Mouse (Mus musculus): ENCODE measurements around the gene Anapc7. TPM values are rescaled to one million over a fixed set of nuclear protein-coding genes. Genes with fewer than 3 reads are reported as not detected.
A peak's percentile ranks its signal among the peaks of the same experiment; 100 is the strongest.
"Not testable (repeated sequence)": the region's sequence is repeated elsewhere in the genome, so short reads cannot be mapped to it uniquely, and the experiment has no call there.

The Anapc7 gene
- total RNA-seq, 2 experiments from 2014 or later: 27.6 to 28.1 TPM

DNA sequence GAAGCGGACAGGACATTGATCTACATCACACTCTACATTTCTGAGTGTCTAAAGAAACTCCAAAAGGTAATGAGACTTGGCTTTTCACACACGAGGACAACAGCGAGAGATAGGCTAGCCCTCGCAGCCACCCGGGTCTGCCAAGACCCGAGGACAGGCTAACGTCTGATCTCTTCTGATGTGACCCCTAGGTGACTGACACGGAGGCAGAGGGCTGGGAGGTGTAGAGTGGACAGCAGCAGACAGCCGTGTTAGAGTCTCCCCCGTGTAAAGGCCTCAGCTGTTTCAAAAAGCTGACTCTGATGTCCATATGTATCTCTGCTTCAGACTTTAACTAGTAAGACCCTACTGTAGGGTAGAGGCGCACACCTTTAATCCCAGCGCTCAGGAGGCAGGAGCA, 18.1 kb upstream of the Anapc7 start:
- DNase-seq (ENCODE audit: extremely low spot score in 1 of 2, low spot score in 1 of 2): no peak

DNA sequence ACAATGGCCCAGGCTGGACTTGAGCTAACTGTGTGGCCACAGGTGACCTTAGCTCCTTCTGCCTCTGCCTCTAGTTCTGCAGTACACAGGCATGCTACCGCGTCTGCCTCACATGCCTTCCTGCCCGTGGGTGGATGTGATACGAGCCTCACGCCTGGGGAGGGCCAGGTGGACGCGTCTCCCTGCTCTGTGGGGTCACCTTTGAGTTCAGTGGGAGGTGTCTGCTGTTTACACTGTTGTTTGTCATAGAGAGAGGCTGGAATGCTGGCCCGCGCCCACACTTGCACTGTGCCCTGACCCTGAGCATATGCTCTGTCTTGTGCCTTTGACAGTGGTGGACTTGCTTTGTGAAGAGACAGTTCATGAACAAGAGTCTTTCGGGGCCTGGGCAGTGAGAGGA, 16.0 kb upstream of the Anapc7 start:
- no peak for DNase-seq (ENCODE audit: extremely low spot score in 1 of 2, low spot score in 1 of 2)

DNA sequence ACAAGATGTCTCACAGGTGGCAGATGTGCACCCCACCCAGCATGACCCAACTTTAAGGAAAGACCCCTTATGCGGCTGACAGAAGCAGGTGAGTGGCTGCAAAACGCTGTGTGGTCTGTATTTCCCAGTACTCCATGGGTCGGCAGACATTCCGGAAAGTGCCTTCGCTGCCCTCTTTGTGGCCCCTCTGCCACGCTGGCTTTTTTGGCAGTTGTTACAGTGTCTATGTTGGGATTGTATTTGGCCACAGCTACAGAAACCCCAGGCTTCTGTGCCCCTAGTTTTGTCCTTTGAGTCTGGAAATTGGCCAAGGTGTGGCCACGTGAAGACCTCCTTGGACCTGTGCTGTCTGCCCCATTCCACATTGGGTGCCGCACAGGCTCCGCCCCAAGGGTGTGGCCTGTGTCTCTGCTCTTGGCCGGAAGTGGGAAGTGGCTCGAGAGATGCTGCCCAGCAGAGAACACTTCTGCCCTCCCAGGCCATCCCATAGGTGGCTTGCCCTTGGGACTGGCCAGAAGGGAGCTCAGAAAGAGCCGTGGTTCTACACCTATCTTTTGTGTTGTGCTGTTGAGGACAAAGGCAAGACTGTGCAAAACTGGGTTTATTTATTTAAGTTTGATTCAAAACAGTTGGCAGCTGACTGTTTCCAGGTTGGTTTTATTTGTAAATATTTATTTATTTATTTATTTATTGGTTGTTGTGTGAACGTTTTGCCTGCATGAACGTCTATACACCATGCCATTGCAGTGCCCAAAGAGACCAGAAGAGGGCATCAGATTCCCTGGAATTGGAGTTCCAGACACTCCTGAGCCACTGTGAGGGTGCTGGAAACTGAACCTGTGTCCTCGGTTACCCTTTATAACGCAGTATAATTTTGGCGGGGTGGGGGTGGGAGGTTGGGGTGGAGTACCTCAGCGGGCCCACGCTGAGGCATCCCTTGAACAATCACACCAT, 11.5 kb upstream of the Anapc7 start:
- no peak for DNase-seq (ENCODE audit: extremely low spot score in 1 of 2, low spot score in 1 of 2)

DNA sequence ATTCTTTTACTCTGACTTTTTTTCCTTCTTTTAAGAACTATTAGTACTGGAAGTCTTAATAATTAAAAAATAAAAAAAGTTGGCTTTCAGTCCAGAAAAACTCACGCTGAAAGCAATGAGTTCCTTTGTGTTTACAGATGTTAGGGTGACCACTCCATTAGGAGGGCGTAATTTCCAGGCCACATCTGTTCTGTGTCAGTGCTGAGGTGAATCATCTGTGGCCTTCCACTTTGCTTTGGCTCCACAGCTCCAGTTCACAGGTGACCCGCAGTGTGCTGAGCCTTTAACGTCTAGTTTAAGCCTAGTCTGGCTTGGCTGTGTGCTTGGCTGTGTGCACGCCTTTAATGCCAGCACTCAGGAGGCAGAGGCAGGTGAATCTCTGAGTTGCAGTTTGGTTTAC, 9.6 kb upstream of the Anapc7 start:
- DNase-seq (ENCODE audit: extremely low spot score in 1 of 2, low spot score in 1 of 2): no peak

DNA sequence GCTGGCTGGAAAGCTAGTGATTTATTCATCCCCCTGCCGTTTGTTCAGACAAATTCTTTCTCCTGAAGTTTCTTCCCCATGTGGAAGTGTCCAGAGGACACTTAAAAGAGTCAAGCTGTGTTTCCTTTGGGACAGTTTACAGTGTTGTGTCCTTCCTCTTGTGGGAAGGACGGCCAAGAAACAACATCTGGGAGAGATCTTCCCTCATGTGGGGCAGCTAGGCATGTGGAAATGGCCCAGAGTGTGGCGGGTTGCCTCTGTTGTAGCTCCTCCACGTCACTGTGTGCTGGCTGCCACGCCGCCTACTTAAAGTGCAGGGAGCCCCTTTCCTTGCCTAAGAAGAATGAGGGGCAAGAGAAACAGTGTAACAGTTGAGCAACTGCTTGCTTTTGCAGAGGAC, 8.7 kb upstream of the Anapc7 start:
- DNase-seq (ENCODE audit: extremely low spot score in 1 of 2, low spot score in 1 of 2): no peak

DNA sequence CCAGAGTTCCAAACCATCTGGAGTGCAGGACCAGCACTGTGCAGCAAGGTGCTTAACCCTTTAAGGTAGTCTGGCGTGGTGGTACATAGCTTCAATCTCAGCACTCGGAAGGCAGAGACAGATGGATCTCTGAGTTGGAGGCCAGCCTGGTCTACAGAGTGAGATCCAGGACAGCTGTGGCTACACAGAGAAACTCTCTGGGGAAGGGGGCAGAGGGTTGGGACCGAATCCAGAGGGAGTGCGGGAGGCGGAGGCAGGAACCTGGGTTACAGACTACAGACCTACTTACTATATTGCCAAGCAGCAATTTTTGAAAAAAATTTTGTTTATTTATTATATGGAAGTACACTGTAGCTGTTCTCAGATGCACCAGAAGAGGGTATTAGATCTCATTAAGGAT, 7.1 kb upstream of the Anapc7 start:
- DNase-seq (ENCODE audit: extremely low spot score in 1 of 2, low spot score in 1 of 2): no peak

DNA sequence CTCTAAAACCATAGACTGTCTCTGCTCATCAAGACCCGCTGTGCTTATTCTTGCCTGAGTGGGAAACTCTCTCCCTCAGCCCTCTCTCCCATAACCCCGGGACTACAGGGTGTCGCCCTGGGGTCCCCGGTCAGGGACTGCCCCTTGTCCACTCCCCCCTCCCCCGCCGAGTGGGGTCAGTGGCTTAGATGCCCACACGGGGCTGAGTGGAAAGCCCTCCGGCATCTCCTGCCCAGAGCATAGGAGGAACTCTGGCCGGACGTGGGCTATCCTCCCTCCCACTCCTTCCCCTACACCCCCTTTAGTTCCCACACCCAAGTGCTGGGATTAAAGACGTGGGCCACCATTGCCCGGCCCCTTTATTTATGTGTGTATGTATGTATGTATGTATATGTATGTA, 6.0 kb upstream of the Anapc7 start:
- no peak for DNase-seq (ENCODE audit: extremely low spot score in 1 of 2, low spot score in 1 of 2)

DNA sequence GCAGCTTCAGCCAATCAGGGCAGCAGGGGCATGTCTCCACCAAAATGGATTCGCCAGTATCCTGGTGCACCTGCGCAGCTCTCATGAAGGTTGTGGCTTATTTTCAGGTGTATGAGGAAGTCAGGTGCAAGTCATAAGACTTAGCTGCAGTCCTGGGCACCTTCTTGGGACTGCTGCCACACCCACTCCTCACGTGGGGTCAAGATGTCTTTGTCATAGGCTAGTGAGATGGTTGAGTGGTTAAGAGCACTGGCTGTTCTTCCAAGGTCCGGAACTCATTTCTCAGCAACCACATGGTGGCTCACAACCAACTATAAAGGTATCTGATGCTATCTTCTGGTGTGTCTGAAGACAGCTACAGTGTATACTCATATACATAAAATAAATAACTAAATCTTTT, 817 bp upstream of the Anapc7 start:
- not testable (repeated sequence) for DNase-seq (ENCODE audit: extremely low spot score in 1 of 2, low spot score in 1 of 2)

DNA sequence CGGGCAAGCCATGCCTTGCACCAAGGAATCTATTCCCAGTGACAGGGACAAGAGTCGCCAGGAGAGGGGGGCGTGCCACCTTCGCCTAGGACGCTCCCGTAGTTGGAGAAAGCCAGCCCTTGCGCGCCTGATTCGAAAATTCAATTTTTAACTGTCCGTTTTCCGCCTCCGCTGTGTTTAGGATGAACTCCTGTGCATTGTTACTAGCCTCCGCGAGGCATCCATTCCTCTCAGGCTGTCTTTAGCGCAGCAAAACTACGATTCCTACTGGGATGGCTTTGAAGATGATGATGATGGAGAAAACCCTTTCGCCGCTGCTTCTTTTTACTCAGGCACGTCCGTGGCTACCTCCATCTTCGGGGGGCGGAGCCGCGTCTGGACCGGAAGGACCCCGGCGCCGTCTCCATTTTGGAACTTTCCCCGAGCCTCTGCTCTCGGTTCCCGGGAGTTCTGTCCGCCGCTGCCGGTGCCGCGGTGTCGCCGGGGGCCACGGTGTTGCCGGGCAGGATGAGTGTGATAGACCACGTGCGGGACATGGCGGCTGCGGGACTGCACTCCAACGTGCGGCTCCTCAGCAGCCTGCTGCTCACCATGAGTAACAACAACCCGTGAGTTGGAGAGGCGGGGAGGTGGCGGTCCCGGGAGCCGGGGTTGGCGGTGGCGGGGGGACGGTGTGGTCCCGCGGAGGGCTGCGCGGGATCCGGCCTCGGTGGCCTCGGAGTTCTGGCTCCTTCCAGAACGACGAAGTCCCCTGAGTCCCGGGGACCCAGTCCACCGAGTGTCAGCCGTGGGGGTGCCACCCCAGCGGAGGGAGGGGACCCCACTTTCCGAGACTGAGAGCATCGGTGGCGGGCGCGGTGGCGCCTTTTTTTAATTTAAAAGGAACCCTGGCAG, 825 bp downstream of the Anapc7 start:
- DNase-seq (ENCODE audit: extremely low spot score in 1 of 2, low spot score in 1 of 2): peak; percentile 84 to 90

DNA sequence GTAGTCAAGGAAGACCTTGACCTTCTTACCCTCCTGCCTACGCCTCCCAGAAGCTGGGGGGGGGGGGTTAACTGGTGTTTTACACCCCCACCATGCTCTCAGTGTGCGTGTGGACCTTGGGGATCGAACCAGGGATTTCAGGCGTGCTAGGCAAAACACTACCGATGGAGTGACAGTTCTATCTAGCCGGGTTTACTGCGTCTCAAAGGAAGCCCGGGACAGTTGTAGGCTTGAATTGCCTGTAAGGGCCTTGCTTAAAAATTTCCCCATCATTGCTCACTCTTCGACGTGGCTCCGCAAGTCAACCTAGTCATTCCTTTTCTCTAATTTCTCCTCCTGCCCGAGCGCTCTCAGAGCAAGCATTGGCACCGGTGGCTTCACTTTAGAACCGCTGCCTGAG, 1.6 kb downstream of the Anapc7 start:
- DNase-seq (ENCODE audit: extremely low spot score in 1 of 2, low spot score in 1 of 2): no peak

DNA sequence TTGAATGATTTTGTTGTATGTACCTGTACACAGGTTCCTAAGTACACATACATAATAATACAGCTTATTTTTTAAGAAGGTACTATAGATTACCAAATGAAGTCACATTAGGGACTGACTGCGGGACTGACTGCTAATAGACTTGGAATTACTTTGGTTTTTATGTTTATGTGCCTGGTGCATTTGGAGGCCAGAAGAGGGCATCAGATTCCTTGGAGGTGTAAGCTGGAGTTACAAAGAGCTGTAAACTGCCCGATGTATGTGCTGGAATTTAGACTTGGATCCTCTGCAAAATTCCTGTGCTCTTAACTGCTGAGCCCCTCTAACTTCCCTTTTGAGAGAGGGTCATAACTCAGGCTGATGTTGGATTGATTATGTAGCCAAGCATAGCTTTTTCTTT, 4.1 kb downstream of the Anapc7 start:
- no peak for DNase-seq (ENCODE audit: extremely low spot score in 1 of 2, low spot score in 1 of 2)

DNA sequence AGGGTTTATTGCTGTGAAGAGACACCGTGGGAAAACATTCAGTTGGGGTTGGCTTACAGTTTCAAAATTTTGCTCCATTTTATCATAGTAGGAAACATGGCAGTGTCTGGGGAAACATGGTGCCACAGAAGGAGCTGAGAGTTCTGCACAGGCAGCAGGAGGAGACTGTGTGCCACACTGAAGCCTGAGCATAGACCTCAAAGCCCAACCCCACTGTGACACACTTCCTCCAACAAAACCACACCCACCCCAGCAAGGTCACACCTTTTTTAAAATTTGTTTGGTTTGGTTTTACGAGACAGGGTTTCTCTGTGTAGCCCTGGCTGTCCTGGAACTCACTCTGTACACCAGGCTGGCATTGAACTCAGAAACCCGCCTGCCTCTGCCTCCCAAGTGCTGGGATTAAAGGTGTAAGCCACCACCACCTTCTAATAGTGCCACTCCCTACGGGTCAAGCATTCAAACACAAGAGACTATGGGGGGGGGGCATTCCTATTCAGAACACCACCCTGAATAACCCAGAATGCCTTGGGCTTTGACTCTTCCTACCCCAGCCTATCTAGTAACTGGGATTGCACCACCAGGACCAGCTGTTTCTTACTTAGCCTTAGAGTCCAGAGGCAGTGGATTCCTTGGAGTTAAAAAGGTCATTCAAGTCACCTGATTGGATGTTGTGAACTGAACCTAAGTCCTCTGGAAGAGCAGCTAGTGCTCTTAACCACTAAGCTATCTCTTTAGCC, 8.7 kb downstream of the Anapc7 start:
- DNase-seq (ENCODE audit: extremely low spot score in 1 of 2, low spot score in 1 of 2): no peak

DNA sequence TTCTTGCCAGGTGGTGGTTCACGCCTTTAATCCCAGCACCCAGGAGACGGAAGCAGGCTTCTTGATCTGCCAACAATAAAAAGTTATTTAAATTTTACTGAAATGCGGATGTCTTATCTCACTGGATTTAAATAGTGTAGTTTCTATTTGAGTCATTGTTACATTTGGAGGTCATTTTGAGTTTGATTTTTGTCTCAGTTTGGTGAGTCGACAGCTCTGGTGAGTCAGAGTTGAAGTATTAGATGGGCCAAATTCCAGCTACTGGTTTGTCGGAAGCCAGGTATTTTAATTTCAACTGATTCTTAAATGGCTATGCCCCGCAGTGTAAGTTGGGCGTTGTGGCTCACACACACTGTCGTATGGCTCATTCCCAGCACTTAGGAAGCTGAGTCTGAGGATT, 9.7 kb downstream of the Anapc7 start:
- DNase-seq (ENCODE audit: extremely low spot score in 1 of 2, low spot score in 1 of 2): no peak

DNA sequence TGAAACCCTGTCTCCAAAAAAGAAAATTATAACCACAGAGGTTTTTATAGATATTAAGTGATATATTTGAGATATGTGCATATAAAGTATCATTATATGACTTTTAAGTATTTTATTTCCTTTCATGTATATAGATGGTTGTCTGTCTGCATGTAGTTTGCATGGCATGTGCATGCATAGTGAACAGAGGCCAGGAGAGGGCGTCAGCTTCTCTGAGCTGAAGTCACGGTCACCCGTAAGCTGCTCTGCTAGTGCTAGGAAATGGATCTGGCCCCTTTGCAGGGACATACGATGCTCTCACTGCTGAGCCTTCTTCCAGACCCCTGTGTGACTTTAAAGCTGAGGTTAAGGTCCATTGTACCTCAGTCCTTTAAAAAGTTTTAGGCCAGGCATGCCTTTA, 13.0 kb downstream of the Anapc7 start:
- DNase-seq (ENCODE audit: extremely low spot score in 1 of 2, low spot score in 1 of 2): no peak

DNA sequence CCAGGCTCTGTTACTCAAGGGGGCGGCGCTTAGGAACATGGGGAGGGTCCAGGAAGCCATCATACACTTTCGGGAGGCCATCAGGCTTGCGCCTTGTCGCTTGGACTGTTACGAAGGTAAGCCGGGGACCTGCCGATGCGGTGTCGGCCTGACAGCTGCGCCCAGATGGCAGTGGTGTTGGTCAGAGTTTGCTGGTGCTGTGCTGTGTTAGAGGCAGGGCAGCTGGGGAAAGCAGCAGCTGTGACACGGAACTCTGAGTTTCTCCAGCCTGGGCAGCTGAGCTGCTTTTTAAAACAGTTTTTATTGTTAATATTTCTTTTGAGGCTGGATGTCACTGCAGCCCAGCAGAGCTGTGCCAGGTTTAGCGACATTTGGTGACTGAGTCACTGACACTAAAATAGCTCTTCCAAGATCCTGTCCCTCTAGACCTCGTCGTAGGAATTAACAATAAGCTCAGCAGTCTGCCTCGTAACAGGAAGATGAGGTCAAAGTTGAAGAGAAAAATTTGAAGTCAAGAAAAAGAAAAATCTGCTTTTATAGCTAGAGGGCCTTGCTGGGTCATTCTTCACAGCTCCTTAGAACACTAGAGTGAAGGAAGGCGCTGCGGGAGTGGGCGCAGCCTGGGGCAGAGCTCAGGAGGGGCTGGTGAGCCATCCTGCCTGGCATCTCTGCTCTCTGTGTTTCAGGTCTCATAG, 18.1 kb downstream of the Anapc7 start:
- DNase-seq (ENCODE audit: extremely low spot score in 1 of 2, low spot score in 1 of 2): no peak

DNA sequence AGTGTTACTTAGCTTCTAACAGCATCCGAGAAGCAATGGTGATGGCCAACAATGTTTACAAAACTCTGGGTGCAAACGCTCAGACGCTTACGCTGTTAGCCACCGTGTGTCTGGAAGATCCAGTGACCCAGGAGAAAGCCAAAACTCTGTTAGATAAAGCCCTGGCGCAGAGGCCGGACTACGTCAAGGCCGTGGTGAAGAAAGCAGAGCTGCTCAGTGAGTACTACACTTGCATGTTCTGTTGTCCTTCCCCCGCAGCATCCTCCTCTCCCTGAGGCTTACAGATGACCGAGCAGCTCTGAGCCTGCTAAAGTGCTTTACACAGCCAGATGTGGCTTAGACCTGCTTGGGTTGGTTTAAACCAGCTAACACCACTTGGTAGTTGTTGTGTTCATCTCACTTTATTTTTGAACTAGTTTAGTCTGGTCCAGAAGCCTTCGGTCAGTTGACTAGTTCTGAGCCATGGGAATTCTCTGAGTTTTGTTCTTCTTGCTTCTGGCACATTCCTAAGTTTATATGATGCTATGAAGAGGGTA, 18.7 kb downstream of the Anapc7 start:
- no peak for DNase-seq (ENCODE audit: extremely low spot score in 1 of 2, low spot score in 1 of 2)

DNA sequence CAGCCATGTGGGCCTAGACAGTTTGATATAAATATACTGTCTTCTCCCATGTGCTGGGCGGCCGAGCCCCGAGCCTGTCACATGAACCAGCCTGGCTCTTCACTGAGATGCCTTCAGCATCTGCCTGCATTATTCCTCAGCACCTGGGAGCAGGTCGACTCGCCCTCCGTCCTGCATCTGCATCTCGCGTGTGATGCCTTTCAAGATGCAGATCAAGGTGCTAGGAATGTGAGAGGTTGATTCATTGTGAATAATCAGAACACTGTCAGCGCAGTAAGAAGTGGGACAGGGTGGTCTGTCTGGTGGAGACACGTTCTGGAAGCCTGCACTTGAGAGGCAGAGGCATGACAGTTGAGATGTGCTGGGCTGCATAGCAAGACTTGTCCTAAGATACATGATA, 23.0 kb downstream of the Anapc7 start:
- no peak for DNase-seq (ENCODE audit: extremely low spot score in 1 of 2, low spot score in 1 of 2)

DNA sequence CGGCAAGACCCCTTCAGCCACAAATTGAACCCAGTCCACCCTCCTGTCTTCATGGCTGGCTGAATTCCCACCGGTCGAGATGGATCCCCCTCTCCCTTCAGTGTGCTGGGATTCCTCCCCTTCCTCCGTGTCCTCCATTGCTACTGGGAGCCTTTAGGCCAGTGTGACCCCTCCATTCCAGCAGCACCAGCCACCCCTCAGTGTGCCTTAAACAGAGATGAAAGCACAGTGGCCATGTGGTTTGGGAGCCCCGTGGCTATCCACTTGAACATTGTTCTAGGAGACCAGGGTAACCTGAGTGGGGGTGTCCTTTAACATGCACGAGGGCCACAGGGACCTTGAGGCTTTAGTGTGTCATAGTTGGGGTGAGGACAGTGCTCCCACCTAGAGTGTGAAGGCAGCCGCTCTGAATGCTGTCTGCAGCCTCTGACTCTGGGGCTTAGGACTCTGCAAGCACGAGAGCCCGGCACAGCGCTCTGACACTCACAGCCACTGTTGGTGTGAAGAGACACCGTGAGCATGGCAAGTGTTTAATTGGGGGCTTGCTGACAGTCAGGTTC, 23.6 kb downstream of the Anapc7 start:
- no peak for DNase-seq (ENCODE audit: extremely low spot score in 1 of 2, low spot score in 1 of 2)

DNA sequence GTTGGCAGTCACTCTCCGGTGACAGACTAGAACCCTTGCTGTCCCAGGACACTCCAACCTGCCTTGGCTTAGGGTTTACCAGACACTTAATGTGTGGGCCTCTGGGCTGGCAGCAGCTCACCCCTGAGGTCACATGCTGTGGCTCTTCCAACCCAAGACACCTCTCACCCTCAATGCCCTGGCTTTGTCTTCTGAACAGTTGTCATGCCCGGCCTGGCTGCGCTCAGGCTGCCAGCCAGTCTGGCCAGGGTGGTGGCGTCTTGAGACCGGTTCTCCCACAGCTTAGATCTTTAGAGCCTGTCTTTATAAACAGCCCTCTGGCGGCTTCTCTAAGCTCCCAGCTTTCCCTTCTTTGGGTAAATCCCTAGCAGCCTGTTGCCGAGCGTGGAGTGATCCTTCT, 26.4 kb downstream of the Anapc7 start:
- DNase-seq (ENCODE audit: extremely low spot score in 1 of 2, low spot score in 1 of 2): no peak

DNA sequence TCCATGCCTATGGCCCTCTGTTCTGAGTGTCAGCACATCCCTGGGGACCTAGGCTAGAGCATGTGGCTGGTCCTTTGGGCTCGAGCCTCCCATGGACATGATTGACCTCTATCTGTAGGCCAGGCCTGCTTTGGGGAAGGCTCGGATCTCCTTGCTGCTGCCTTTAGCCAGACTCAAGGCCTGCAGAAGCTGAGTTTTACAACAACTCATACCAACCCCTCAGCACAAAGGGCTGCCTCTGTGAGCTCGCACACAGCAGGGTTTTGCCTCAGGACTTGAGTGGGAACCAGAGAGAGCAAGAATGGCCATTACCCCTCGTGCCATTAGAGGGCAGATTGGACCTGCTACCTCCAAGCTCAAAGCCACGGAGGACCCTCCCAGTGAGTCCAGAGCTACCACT, 27.4 kb downstream of the Anapc7 start:
- no peak for DNase-seq (ENCODE audit: extremely low spot score in 1 of 2, low spot score in 1 of 2)

Data from layer of hippocampus, postnatal 25 days (tissue).